Mouse (Mus musculus) liver, embryonic 11.5 days (tissue): ENCODE measurements around the gene Foxn3. TPM values are rescaled to one million over a fixed set of nuclear protein-coding genes. Genes with fewer than 3 reads are reported as not detected.

Experiments
- ATAC-seq: fragments of 200-750 bp; cut with Nextera tagmentation; replicated peaks from 2 replicates; pipeline ENCODE4 v1.8.0; 2017; ENCODE audit warnings: moderate number of reproducible peaks, mild to moderate bottlenecking, moderate TSS enrichment, moderate library complexity; ENCODE audit not compliant: low FRiP score
- DNase-seq: peaks from one replicate; pipeline ENCODE4 v3.0.0-alpha.2; 2017; ENCODE audit warnings: low spot score
- H3K27ac ChIP-seq: fragments of 300-500 bp; sonication (generic); 2 replicates; pipeline ENCODE4 v1.5.1; 2014; ENCODE audit warnings: mild to moderate bottlenecking, low read depth, low read length, control low read depth
- H3K27me3 ChIP-seq: fragments of 300-500 bp; sonication (generic); replicated peaks from 2 replicates; pipeline ENCODE4 v1.6.1; 2014; ENCODE audit warnings: low read length, mixed read lengths; ENCODE audit not compliant: control insufficient read depth, insufficient read depth
- H3K36me3 ChIP-seq: fragments of 300-500 bp; sonication (generic); 2 replicates; pipeline ENCODE4 v1.6.1; 2014; ENCODE audit warnings: mild to moderate bottlenecking, low read length, moderate library complexity, mixed read lengths; ENCODE audit not compliant: control insufficient read depth, insufficient read depth
- H3K4me1 ChIP-seq: fragments of 300-500 bp; sonication (generic); replicated peaks from 2 replicates; pipeline ENCODE4 v1.6.1; 2014; ENCODE audit warnings: low read length, mixed read lengths; ENCODE audit not compliant: control insufficient read depth, insufficient read depth
- H3K4me2 ChIP-seq: fragments of 300-500 bp; sonication (generic); 2 replicates; pipeline ENCODE4 v1.6.1; 2014; ENCODE audit warnings: mild to moderate bottlenecking, control low read depth, moderate library complexity
- H3K4me3 ChIP-seq: fragments of 300-500 bp; sonication (generic); 2 replicates; pipeline ENCODE4 v1.5.1; 2014; ENCODE audit warnings: low read depth, low read length, control low read depth
- H3K9ac ChIP-seq: fragments of 300-500 bp; sonication (generic); 2 replicates; pipeline ENCODE4 v1.6.1; 2014; ENCODE audit warnings: low read depth, low read length, control low read depth
- H3K9me3 ChIP-seq: fragments of 300-500 bp; sonication (generic); 2 replicates; pipeline ENCODE4 v1.6.1; 2016; ENCODE audit warnings: low read length, inconsistent platforms, mixed read lengths; ENCODE audit not compliant: control insufficient read depth
- WGBS: fragments of 180-500 bp; shearing (Covaris S2); extraction: QIAGEN DNeasy Blood & Tissue Kit; methylation state at CpG from one replicate; pipeline ENCODE4 v1.1.7; 2014; 5-methylcytosine and 5-hydroxymethylcytosine counted together
- polyA plus RNA-seq: library from polyadenylated mRNA; unstranded; fragments of >200 nt; fragmentation: Nextera tagmentation; extraction: Ambion mirVana; gene quantifications from 2 replicates; pipeline ENCODE4 v1.2.1, GENCODE M21; 2014

Gene Foxn3
- polyA plus RNA-seq, 1 experiment from 2014 or later: 52.7 TPM

- Histone ChIP-seq H3K4me3 (no peak overlapping the region), H3K27me3 (no peaks in the 10 kb centered on the region), H3K4me1 (peaks cover 14% of the 10 kb centered on the region), H3K4me2 (no peak overlapping the region), H3K9ac (no peak overlapping the region), H3K27ac (no peak overlapping the region), H3K36me3 (no peaks in the 10 kb centered on the region), H3K9me3 (no peaks in the 10 kb centered on the region)
- 77% methylated on average over 9 of the region's 9 CpGs for WGBS
- ATAC-seq (no peak), DNase-seq (no peak)
Measured at GRCm38 (mm10) chr12:99285199-99285598, 278.2 kb downstream of the Foxn3 start.

DNA sequence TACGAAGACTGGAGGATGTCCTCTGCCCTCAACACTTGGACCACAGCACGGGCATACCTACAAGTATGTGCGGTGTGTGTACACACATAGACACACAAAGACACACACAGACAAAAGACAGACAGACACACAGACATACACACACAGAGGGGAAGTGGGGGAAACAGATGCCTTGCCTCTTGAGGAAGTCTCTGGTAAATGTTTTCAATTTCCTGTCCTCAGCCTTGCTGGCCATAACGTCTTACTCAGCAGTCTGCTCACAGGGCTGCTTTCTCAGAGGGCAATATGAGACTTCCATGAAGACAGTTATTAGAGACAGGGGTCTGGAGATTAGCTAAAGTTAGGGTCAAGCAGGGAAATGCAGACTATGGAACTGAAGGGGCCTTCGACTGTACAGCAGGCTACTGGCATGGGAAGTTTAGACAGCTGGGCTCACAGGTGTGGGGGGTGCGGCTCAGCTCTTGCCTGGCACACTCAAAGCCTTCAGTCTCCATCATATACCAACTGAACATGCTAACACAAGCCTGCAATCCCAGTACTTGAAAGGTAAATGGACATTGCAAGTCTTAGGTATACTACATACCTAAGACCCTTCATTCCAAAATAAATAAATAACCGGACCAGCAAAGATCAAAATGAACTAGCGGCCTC lies 278.8 kb downstream of the Foxn3 start:
- Histone ChIP-seq H3K4me3 (no peak overlapping the region), H3K27ac (no peak overlapping the region; the same call in 1 of the 2 replicates), H3K4me2 (no peak overlapping the region), H3K4me1 (peaks cover 21% of the 10 kb centered on the region), H3K27me3 (no peaks in the 10 kb centered on the region), H3K36me3 (no peaks in the 10 kb centered on the region), H3K9ac (no peak overlapping the region), H3K9me3 (no peaks in the 10 kb centered on the region)
- 68% methylated on average over 8 of the region's 8 CpGs for WGBS
- no peak for DNase-seq
- ATAC-seq: no peak

DNA sequence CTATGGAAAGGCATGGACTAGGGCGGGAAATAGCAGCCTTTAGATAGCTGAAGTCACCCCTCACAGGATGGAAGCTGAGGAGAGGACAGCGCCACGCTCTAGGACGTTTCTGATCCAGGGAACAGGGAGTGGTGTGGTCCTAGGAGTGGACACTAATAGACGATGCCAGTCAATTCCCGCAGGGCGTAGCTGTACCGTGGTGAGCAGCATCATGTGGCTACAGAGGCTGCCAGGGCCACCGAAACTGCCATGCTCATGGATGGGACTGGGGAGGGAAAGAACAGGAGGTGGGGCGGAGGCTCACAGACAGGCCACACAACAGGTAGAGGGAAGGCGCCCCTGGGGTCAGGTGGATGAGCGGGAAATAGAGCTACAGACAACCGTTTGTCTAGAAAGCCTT lies 282.6 kb downstream of the Foxn3 start:
- H3K4me3 ChIP-seq: no peak overlapping the region
- H3K9ac ChIP-seq: no peak overlapping the region
- no peak overlapping the region for H3K27ac ChIP-seq
- 0 out of 2 replicates have a peak, but pooled peaks have one; percentile 44 for ATAC-seq
- DNase-seq: no peak
- peak overlapping the region; percentile 31 for H3K4me2 ChIP-seq
- 84% methylated on average over 13 of the region's 13 CpGs for WGBS
- H3K27me3 ChIP-seq: no peaks in the 10 kb centered on the region
- H3K9me3 ChIP-seq: no peaks in the 10 kb centered on the region
- H3K4me1 ChIP-seq: peaks cover 23% of the 10 kb centered on the region
- no peaks in the 10 kb centered on the region for H3K36me3 ChIP-seq

- H3K4me2 ChIP-seq: peak overlapping the region; percentile 31
- 0 out of 2 replicates have a peak overlapping the region, but pooled peaks have one; percentile 22 for H3K27ac ChIP-seq
- no peak overlapping the region for H3K9ac ChIP-seq
Measured at GRCm38 (mm10) chr12:99280291-99280690, 283.1 kb downstream of the Foxn3 start.

GRCm38 (mm10) chr12:99279426-99279825 lies 284.0 kb downstream of the Foxn3 start:
- DNase-seq (no peak), ATAC-seq (no peak)
- Histone ChIP-seq H3K9ac (no peak overlapping the region), H3K4me3 (no peak overlapping the region), H3K27ac (no peak overlapping the region), H3K4me2 (no peak overlapping the region), H3K36me3 (no peaks in the 10 kb centered on the region), H3K9me3 (no peaks in the 10 kb centered on the region), H3K27me3 (no peaks in the 10 kb centered on the region), H3K4me1 (peaks cover 30% of the 10 kb centered on the region)
- 80% methylated on average over 4 of the region's 4 CpGs for WGBS

More at GRCm38 (mm10) chr12:99280291-99280690, 283.1 kb downstream of the Foxn3 start:
- H3K4me3 ChIP-seq: no peak overlapping the region
- peaks cover 23% of the 10 kb centered on the region for H3K4me1 ChIP-seq
- WGBS: 38% methylated on average over 4 of the region's 4 CpGs
- DNase-seq (no peak), ATAC-seq (peak; percentile 79)
- no peaks in the 10 kb centered on the region for H3K36me3 ChIP-seq
- H3K9me3 ChIP-seq: no peaks in the 10 kb centered on the region
- H3K27me3 ChIP-seq: no peaks in the 10 kb centered on the region

DNA sequence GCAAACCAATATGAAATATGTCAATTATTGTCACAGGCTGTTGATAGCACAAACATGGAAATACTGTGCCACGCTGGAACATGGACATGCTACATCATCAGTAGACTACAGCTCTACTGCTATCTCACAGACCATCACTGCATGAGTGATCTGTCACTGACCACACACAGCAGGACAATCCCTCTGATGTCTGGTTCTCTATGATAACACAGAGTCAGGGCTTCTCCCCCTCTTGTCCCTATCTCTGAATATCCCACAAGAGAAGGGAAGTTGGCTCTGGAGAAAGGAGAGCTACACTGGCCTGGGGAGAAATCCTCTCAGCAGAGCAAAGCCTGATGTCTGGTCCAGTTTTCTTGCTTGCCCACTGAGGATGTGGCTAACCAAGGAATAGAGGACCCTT lies 288.8 kb downstream of the Foxn3 start:
- no peak overlapping the region for H3K27ac ChIP-seq
- ATAC-seq: peak; percentile 87
- H3K36me3 ChIP-seq: no peaks in the 10 kb centered on the region
- no peak for DNase-seq
- H3K27me3 ChIP-seq: no peaks in the 10 kb centered on the region
- H3K4me1 ChIP-seq: peaks cover 15% of the 10 kb centered on the region
- H3K4me3 ChIP-seq: no peak overlapping the region
- 36% methylated on average over 1 of the region's 1 CpGs for WGBS
- no peak overlapping the region for H3K4me2 ChIP-seq
- no peak overlapping the region for H3K9ac ChIP-seq
- H3K9me3 ChIP-seq: no peaks in the 10 kb centered on the region

GRCm38 (mm10) chr12:99269396-99269795 lies 294.0 kb downstream of the Foxn3 start:
- H3K4me3 ChIP-seq: no peak overlapping the region
- peaks cover 5% of the 10 kb centered on the region for H3K4me1 ChIP-seq
- H3K9me3 ChIP-seq: no peaks in the 10 kb centered on the region
- H3K9ac ChIP-seq: no peak overlapping the region
- 78% methylated on average over 8 of the region's 8 CpGs for WGBS
- no peak overlapping the region for H3K4me2 ChIP-seq
- no peak overlapping the region for H3K27ac ChIP-seq
- no peak for DNase-seq
- ATAC-seq: no peak
- no peaks in the 10 kb centered on the region for H3K27me3 ChIP-seq
- no peaks in the 10 kb centered on the region for H3K36me3 ChIP-seq

GRCm38 (mm10) chr12:99268954-99269353 lies 294.4 kb downstream of the Foxn3 start:
- no peak overlapping the region for H3K9ac ChIP-seq
- H3K27me3 ChIP-seq: no peaks in the 10 kb centered on the region
- H3K4me1 ChIP-seq: peaks cover under 1% of the 10 kb centered on the region; the same call in 1 of the 2 replicates
- 87% methylated on average over 11 of the region's 11 CpGs for WGBS
- ATAC-seq: no peak
- no peaks in the 10 kb centered on the region for H3K36me3 ChIP-seq
- H3K4me2 ChIP-seq: no peak overlapping the region
- H3K9me3 ChIP-seq: no peaks in the 10 kb centered on the region
- no peak for DNase-seq
- no peak overlapping the region for H3K27ac ChIP-seq
- no peak overlapping the region for H3K4me3 ChIP-seq

DNA sequence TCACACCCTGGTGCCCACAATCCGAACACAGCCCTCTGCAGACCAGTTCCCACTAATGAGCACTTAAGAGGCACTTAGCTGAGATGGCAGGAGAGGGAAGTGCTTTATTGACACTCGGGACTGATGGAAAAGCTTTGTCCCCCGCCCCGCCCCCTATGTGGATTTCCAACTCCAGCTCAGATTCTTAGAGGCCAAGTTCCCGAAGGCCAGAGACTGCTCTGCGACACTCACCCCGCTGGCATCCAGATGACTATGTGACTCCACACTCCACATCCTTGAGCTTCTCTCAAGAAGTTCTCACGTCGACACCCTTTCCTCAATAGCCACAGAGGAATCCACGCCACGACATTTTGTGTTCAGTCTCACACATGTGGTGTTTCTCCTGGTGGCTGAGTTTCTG lies 295.6 kb downstream of the Foxn3 start:
- Histone ChIP-seq H3K27me3 (no peaks in the 10 kb centered on the region), H3K9me3 (no peaks in the 10 kb centered on the region), H3K4me1 (no peaks in the 10 kb centered on the region), H3K9ac (no peak overlapping the region), H3K4me3 (no peak overlapping the region), H3K36me3 (no peaks in the 10 kb centered on the region), H3K4me2 (no peak overlapping the region), H3K27ac (no peak overlapping the region)
- DNase-seq (no peak), ATAC-seq (no peak)
- WGBS: 84% methylated on average over 11 of the region's 11 CpGs
